Mouse (Mus musculus) limb, embryonic 14.5 days (tissue): ENCODE results near the gene B3glct. TPM values are rescaled to one million over a fixed set of nuclear protein-coding genes. Genes with fewer than 3 reads are reported as not detected.

Source experiments
- ATAC-seq: fragments of 200-750 bp; cut with Nextera tagmentation; 2 replicates; pipeline ENCODE4 v1.8.0; 2017; ENCODE audit warnings: low read depth, moderate number of reproducible peaks, moderate TSS enrichment; ENCODE audit not compliant: low FRiP score
- DNase-seq: peaks from one replicate; pipeline ENCODE4 v3.0.0-alpha.2; 2015; ENCODE audit warnings: low spot score
- H3K27ac ChIP-seq: fragments of 300-500 bp; sonication (generic); replicated peaks from 2 replicates; pipeline ENCODE4 v1.5.1; 2014; ENCODE audit warnings: low read depth, mild to moderate bottlenecking, low read length, moderate library complexity, mixed read lengths
- H3K27me3 ChIP-seq: fragments of 300-500 bp; sonication (generic); 2 replicates; pipeline ENCODE4 v1.6.1; 2014; ENCODE audit warnings: low read length, mixed read lengths; ENCODE audit not compliant: control insufficient read depth, insufficient read depth
- H3K36me3 ChIP-seq: fragments of 300-500 bp; sonication (generic); 2 replicates; pipeline ENCODE4 v1.6.1; 2014; ENCODE audit warnings: mild to moderate bottlenecking, low read length, moderate library complexity, mixed read lengths; ENCODE audit not compliant: control insufficient read depth, insufficient read depth
- H3K4me1 ChIP-seq: fragments of 300-500 bp; sonication (generic); 2 replicates; pipeline ENCODE4 v1.6.1; 2014; ENCODE audit warnings: antibody characterized with exemption, low read length, mixed read lengths; ENCODE audit not compliant: control insufficient read depth, insufficient read depth
- H3K4me2 ChIP-seq: fragments of 300-500 bp; sonication (generic); replicated peaks from 2 replicates; pipeline ENCODE4 v1.6.1; 2014; ENCODE audit warnings: low read depth, mild to moderate bottlenecking, low read length, moderate library complexity; ENCODE audit not compliant: severe bottlenecking
- H3K4me3 ChIP-seq: fragments of 300-500 bp; sonication (generic); replicated peaks from 2 replicates; pipeline ENCODE4 v1.5.1; 2014; ENCODE audit warnings: low read length
- H3K9ac ChIP-seq: fragments of 300-500 bp; sonication (generic); 2 replicates; pipeline ENCODE4 v1.6.1; 2014; ENCODE audit warnings: mild to moderate bottlenecking, low read depth, low read length, moderate library complexity; ENCODE audit not compliant: severe bottlenecking
- H3K9me3 ChIP-seq: fragments of 300-500 bp; sonication (generic); 2 replicates; pipeline ENCODE4 v1.6.1; 2016; ENCODE audit warnings: low read length; ENCODE audit not compliant: control insufficient read depth
- POLR2A ChIP-seq: fragments of 200-500 bp; IDR thresholded peaks from 2 replicates; pipeline ENCODE4 v1.8.0; 2012; ENCODE audit warnings: inconsistent platforms, mild to moderate bottlenecking, moderate library complexity, borderline replicate concordance; ENCODE audit not compliant: insufficient read depth, insufficient read length; ENCODE audit errors: extremely low read depth
- WGBS: fragments of 180-500 bp; shearing (Covaris S2); extraction: QIAGEN DNeasy Blood & Tissue Kit; methylation state at CpG from one replicate; pipeline ENCODE4 v1.1.7; 2014; 5-methylcytosine and 5-hydroxymethylcytosine counted together
- polyA plus RNA-seq, 2 experiments: library from polyadenylated mRNA; depleted of rRNA in 1 of 2; stranded (reverse) in 1 of 2; unstranded in 1 of 2; fragments of >200 nt; fragmentation: Nextera tagmentation in 1 of 2; extraction: Ambion mirVana in 1 of 2; gene quantifications; 2 replicates each; pipeline versions ENCODE4 v1.2.1 to v1.2.3; 2012 to 2014

B3glct gene
- polyA plus RNA-seq (2012; rRNA removed) (20.0 and 20.4 TPM in 2 replicates), polyA plus RNA-seq (2014; fragmentation: Nextera tagmentation; extraction: Ambion mirVana) (15.4 and 16.4 TPM in 2 replicates)

GRCm38 (mm10) chr5:149678100-149678989 is at the start of gene B3glct:
Gene B3glct (plus strand): TSS chr5:149678230.
- H3K4me2 ChIP-seq, result peak within 1 kb of the TSS; percentile 92
- H3K36me3 ChIP-seq, result no peaks in the 10 kb centered on the region
- peak; percentile 95 for ATAC-seq

GRCm38 (mm10) chr5:149634409-149635035 is 43.5 kb upstream of the B3glct start:
- H3K4me1 ChIP-seq, result peaks cover 10% of the 10 kb centered on the region; the same call in 1 of the 2 replicates
- H3K27me3 ChIP-seq, result no peaks in the 10 kb centered on the region
- H3K27ac ChIP-seq, result no peak overlapping the region
- peak overlapping the region; percentile 78 for H3K9ac ChIP-seq
- H3K9me3 ChIP-seq, result no peaks in the 10 kb centered on the region
- TF ChIP-seq POLR2A, result no peak
- H3K36me3 ChIP-seq, result peaks cover 42% of the 10 kb centered on the region
- DNase-seq, result no peak
- 67% methylated on average over 11 of the region's 11 CpGs for WGBS
- H3K4me3 ChIP-seq, result peak overlapping the region; percentile 78
- ATAC-seq, result no peak
- peak overlapping the region; percentile 72 for H3K4me2 ChIP-seq

More at GRCm38 (mm10) chr5:149678100-149678989, at the start of gene B3glct:
- peak within 1 kb of the TSS; percentile 81 for H3K27ac ChIP-seq
- H3K4me3 ChIP-seq, result peak within 1 kb of the TSS; percentile 71
- WGBS, result under 1% methylated on average over 38 of the region's 106 CpGs
- DNase-seq, result peak; percentile 54
- peaks cover 6% of the 10 kb centered on the region; the same call in 1 of the 2 replicates for H3K4me1 ChIP-seq
- H3K9ac ChIP-seq, result peak within 1 kb of the TSS; percentile 88
- no peaks in the 10 kb centered on the region for H3K9me3 ChIP-seq
- no peaks in the 10 kb centered on the region for H3K27me3 ChIP-seq
- peak; percentile 58; the same call in 1 of the 2 replicates for TF ChIP-seq POLR2A

DNA sequence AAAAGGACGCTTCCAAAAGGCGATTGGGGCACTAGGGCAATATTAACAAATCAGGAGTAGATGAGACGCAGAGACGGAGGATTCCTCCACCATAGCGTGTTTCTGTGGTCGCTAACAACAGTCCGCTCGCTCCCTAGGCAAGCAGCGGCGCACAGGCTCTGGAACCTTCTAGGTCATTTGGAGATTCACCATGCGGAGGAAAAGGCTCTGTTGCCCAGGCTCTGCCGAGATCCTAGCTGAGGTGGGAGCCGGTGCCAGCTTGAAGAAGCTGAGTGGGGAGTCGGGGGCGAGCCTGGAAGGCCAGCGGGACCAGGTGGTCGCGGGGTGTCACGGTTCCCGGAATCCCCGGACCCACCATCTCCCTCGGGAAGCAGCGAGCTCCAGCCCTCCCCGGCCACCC is 42.5 kb upstream of the B3glct start:
- ATAC-seq (no peak), DNase-seq (peak; percentile 47)
- Histone ChIP-seq H3K36me3 (peaks cover 31% of the 10 kb centered on the region), H3K27ac (peak overlapping the region; percentile 90), H3K9ac (peak overlapping the region; percentile 78), H3K4me3 (peak overlapping the region; percentile 78), H3K4me1 (peaks cover 10% of the 10 kb centered on the region; the same call in 1 of the 2 replicates), H3K9me3 (no peaks in the 10 kb centered on the region), H3K27me3 (no peaks in the 10 kb centered on the region), H3K4me2 (peak overlapping the region; percentile 72)
- TF ChIP-seq POLR2A, result no peak
- WGBS, result 0% methylated on average over 21 of the region's 24 CpGs

DNA sequence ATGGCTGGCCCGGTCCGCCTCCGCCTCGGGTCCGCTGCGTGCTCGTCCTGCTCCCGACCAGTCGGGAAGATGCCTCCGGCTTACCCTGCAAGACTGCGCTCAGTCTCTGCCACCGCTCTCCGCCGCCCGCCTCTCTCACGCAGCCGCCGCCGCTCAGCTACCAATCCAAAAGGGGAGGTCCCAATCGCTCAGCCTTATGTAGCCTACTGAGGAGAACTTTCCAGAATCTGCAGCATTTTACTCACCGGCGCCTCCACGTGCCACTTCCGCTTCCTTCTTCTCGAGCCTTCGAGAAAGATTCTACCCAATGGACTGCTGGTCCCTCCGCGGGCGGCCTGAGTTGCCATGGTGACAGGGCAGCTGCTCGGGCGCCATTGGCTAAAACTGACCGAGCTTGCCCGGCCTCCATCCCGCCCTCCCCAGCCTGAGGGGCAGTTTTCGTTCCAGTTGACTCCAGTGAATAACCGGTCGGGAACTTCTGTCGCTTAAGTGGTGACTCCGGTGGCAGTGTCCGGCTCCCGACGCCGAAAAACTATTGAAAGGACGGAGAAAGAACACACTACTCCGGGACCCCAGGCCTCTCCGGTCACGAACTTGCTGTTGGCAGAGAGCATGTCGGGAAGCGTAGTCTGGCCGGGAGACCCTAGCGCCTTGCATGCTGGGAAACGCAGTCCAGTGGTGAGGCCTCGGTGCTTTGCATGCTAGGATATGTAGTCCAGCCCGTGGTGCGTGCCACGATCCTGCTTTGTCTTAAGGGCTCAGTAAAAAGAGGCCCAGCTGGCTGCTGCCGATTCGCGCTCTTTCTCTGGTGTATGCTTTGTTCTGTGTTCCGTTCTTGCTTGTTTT is 41.7 kb upstream of the B3glct start, which contains the start of gene Hsph1:
Hsph1 (minus strand) TSS at position 302 of the 846 bp plus-strand sequence.
- Histone ChIP-seq H3K27me3 (no peaks in the 10 kb centered on the region), H3K9me3 (no peaks in the 10 kb centered on the region), H3K27ac (peak within 1 kb of the TSS; percentile 90), H3K36me3 (peaks cover 24% of the 10 kb centered on the region), H3K4me1 (peaks cover 10% of the 10 kb centered on the region; the same call in 1 of the 2 replicates), H3K4me2 (peak within 1 kb of the TSS; percentile 72), H3K9ac (peak within 1 kb of the TSS; percentile 78), H3K4me3 (peak within 1 kb of the TSS; percentile 78)
- peak; percentile 97 for ATAC-seq
- peak; percentile 82; the same call in 1 of the 2 replicates for TF ChIP-seq POLR2A
- WGBS, result under 1% methylated on average over 59 of the region's 60 CpGs
- peak; percentile 99 for DNase-seq
